Mouse (Mus musculus): ENCODE data around the gene Col15a1.

DNA sequence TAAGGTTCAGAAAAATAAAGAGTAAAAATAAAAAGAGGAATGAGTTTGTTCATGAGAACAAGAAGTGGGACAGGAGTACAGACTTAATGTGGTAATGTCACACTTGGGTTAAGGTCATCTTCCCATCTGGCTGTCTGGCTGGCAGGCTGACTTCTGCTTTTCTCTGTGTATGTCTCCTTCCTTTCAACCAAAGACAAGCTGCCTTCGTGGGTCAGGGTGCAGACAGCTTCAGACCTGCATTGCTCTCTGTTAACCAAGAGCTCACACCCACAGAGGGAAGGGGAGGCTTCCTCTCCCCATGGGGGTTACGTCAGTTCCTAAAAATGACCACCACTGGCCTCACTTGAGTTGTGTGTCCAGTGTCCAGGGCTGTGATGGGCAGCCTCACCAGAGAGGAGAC is 107.5 kb downstream of the Col15a1 start:
- TF ChIP-seq CTCF (IDR thresholded peaks at IDR 0.05; ENCODE audit: borderline replicate concordance, insufficient read depth, low read length) (no peak), POLR2A (IDR thresholded peaks at IDR 0.05; ENCODE audit: low read depth, low read length) (no peak)
